Mouse (Mus musculus) CH12.LX (cell line): ENCODE measurements around the gene Tmem63b. TPM values are rescaled to one million over a fixed set of nuclear protein-coding genes. Genes with fewer than 3 reads are reported as not detected.

Source experiments
- DNase-seq: peaks from one replicate; pipeline ENCODE4 v3.0.0-alpha.2; 2013; ENCODE audit errors: extremely low read depth
- H3K27ac ChIP-seq: 2 replicates; pipeline ENCODE4 v1.5.1; 2012; ENCODE audit warnings: low read depth, mild to moderate bottlenecking, control low read depth, moderate library complexity; ENCODE audit not compliant: insufficient read depth
- H3K27me3 ChIP-seq: replicated peaks from 2 replicates; pipeline ENCODE3; 2012; ENCODE audit warnings: inconsistent platforms
- H3K36me3 ChIP-seq, 2 experiments: replicated peaks in 1 of 2; 2 replicates each; pipeline versions ENCODE3 to v1.6.1; 2012; ENCODE audit warnings: inconsistent platforms in 1 of 2, low read length in 1 of 2, mild to moderate bottlenecking in 1 of 2, mixed read lengths in 1 of 2, moderate library complexity in 1 of 2; ENCODE audit not compliant: control insufficient read depth in 1 of 2, insufficient read depth in 1 of 2
- H3K4me1 ChIP-seq, 2 experiments: 2 replicates each; pipeline ENCODE4 v1.6.1; 2012; ENCODE audit warnings: inconsistent platforms in 1 of 2, moderate library complexity in 1 of 2; ENCODE audit not compliant: insufficient read depth in 2 of 2, control insufficient read depth in 1 of 2
- H3K4me2 ChIP-seq: 2 replicates; pipeline ENCODE4 v1.6.1; 2012; ENCODE audit warnings: low read depth, mild to moderate bottlenecking, control low read depth; ENCODE audit not compliant: poor library complexity, insufficient read depth, severe bottlenecking
- H3K4me3 ChIP-seq, 3 experiments: fragments of 150-350 bp in 1 of 3; sonication (generic) in 1 of 3; replicated peaks in 1 of 3; 2 replicates each; pipeline versions ENCODE3 to v1.5.1; 2011 to 2012; ENCODE audit warnings: low read depth in 2 of 3, low read length in 2 of 3, mild to moderate bottlenecking in 2 of 3, moderate library complexity in 2 of 3, control low read depth in 1 of 3, improper control_type of control experiment in 1 of 3, inconsistent platforms in 1 of 3, mixed read lengths in 1 of 3; ENCODE audit not compliant: poor library complexity in 1 of 3
- H3K79me2 ChIP-seq: replicated peaks from 2 replicates; pipeline ENCODE4 v1.6.1; 2012; ENCODE audit warnings: mild to moderate bottlenecking, moderate library complexity; ENCODE audit not compliant: control insufficient read depth, poor library complexity, insufficient read depth, severe bottlenecking; ENCODE audit errors: extremely low read depth
- H3K9ac ChIP-seq: 2 replicates; pipeline ENCODE4 v1.6.1; 2012; ENCODE audit warnings: low read depth, mild to moderate bottlenecking, control low read depth, moderate library complexity; ENCODE audit not compliant: insufficient read depth
- H3K9me3 ChIP-seq: replicated peaks from 2 replicates; pipeline ENCODE3; 2012; ENCODE audit warnings: low read length, inconsistent platforms, mixed read lengths
- CHD1 ChIP-seq: IDR thresholded peaks from 2 replicates; pipeline ENCODE4 v1.6.1; 2012; ENCODE audit warnings: low read depth, low read length, improper control_type of control experiment, inconsistent platforms
- CTCF ChIP-seq, 2 experiments: IDR thresholded peaks in 1 of 2; conservative IDR thresholded peaks in 1 of 2; 2 replicates each; pipeline ENCODE4 v1.5.1; 2011 to 2012; ENCODE audit warnings: low read depth in 2 of 2, low read length in 2 of 2, improper control_type of control experiment in 1 of 2, inconsistent platforms in 1 of 2, mild to moderate bottlenecking in 1 of 2, moderate library complexity in 1 of 2
- E2F4 ChIP-seq: IDR thresholded peaks from 2 replicates; pipeline ENCODE4 v1.6.1; 2011; ENCODE audit warnings: low read depth, low read length, improper control_type of control experiment; ENCODE audit not compliant: insufficient replicate concordance
- ELF1 ChIP-seq: IDR thresholded peaks from 2 replicates; pipeline ENCODE4 v1.6.1; 2014; ENCODE audit warnings: low read depth, mild to moderate bottlenecking, inconsistent platforms, low read length, improper control_type of control experiment
- ETS1 ChIP-seq: conservative IDR thresholded peaks from 2 replicates; pipeline ENCODE4 v1.6.1; 2012; ENCODE audit warnings: low read depth, mild to moderate bottlenecking, inconsistent platforms, low read length, improper control_type of control experiment, moderate library complexity
- HCFC1 ChIP-seq: IDR thresholded peaks from 2 replicates; pipeline ENCODE4 v1.6.1; 2012; ENCODE audit warnings: low read depth, mild to moderate bottlenecking, inconsistent platforms, low read length, improper control_type of control experiment
- JUN ChIP-seq: IDR thresholded peaks from 2 replicates; pipeline ENCODE4 v1.6.1; 2011; ENCODE audit warnings: low read depth, mild to moderate bottlenecking, low read length, improper control_type of control experiment, moderate library complexity; ENCODE audit not compliant: insufficient read depth
- JUND ChIP-seq: conservative IDR thresholded peaks from 2 replicates; pipeline ENCODE4 v1.6.1; 2011; ENCODE audit warnings: low read depth, low read length, improper control_type of control experiment
- MAFK ChIP-seq: IDR thresholded peaks from 2 replicates; pipeline ENCODE4 v1.6.1; 2011; ENCODE audit warnings: low read length, improper control_type of control experiment; ENCODE audit not compliant: insufficient replicate concordance
- MXI1 ChIP-seq: IDR thresholded peaks from 2 replicates; pipeline ENCODE4 v1.6.1; 2011; ENCODE audit warnings: mild to moderate bottlenecking, low read depth, low read length, improper control_type of control experiment
- MYC ChIP-seq: IDR thresholded peaks from 2 replicates; pipeline ENCODE4 v1.6.1; 2011; ENCODE audit warnings: low read depth, mild to moderate bottlenecking, improper control_type of control experiment, low read length
- NELFE ChIP-seq: IDR thresholded peaks from 2 replicates; pipeline ENCODE4 v1.6.1; 2011; ENCODE audit warnings: low read depth, low read length, improper control_type of control experiment
- NRF1 ChIP-seq: IDR thresholded peaks from 2 replicates; pipeline ENCODE4 v1.6.1; 2014; ENCODE audit warnings: low read depth, mild to moderate bottlenecking, inconsistent platforms, low read length, improper control_type of control experiment, moderate library complexity
- PAX5 ChIP-seq: IDR thresholded peaks from 2 replicates; pipeline ENCODE4 v1.6.1; 2012; ENCODE audit warnings: low read length, inconsistent platforms, mixed read lengths
- POLR2AphosphoS2 ChIP-seq: IDR thresholded peaks from 2 replicates; pipeline ENCODE4 v1.6.1; 2011; ENCODE audit warnings: low read depth, low read length, improper control_type of control experiment
- RCOR1 ChIP-seq: conservative IDR thresholded peaks from 2 replicates; pipeline ENCODE4 v1.6.1; 2012; ENCODE audit warnings: low read depth, mild to moderate bottlenecking, inconsistent platforms, low read length, improper control_type of control experiment
- SIN3A ChIP-seq: IDR thresholded peaks from 2 replicates; pipeline ENCODE4 v1.6.1; 2012; ENCODE audit warnings: low read length, improper control_type of control experiment, inconsistent platforms
- SMC3 ChIP-seq: IDR thresholded peaks from 2 replicates; pipeline ENCODE4 v1.6.1; 2011; ENCODE audit warnings: low read depth, low read length, improper control_type of control experiment
- TCF12 ChIP-seq: IDR thresholded peaks from 2 replicates; pipeline ENCODE4 v1.6.1; 2014; ENCODE audit warnings: low read depth, mild to moderate bottlenecking, inconsistent platforms, low read length, improper control_type of control experiment
- UBTF ChIP-seq: IDR thresholded peaks from 2 replicates; pipeline ENCODE4 v1.6.1; 2012; ENCODE audit warnings: low read depth, mild to moderate bottlenecking, inconsistent platforms, low read length, improper control_type of control experiment, moderate library complexity
- USF1 ChIP-seq: IDR thresholded peaks from 2 replicates; pipeline ENCODE4 v1.6.1; 2014; ENCODE audit warnings: low read depth, mild to moderate bottlenecking, inconsistent platforms, low read length, improper control_type of control experiment
- USF2 ChIP-seq: conservative IDR thresholded peaks from 2 replicates; pipeline ENCODE4 v1.6.1; 2011; ENCODE audit warnings: low read depth, low read length, improper control_type of control experiment
- ZC3H11A ChIP-seq: IDR thresholded peaks from 2 replicates; pipeline ENCODE4 v1.6.1; 2012; ENCODE audit warnings: low read depth, mild to moderate bottlenecking, inconsistent platforms, low read length, improper control_type of control experiment
- ZKSCAN1 ChIP-seq: IDR thresholded peaks from 2 replicates; pipeline ENCODE4 v1.6.1; 2012; ENCODE audit warnings: low read depth, inconsistent platforms, low read length, improper control_type of control experiment, borderline replicate concordance
- ZNF384 ChIP-seq: IDR thresholded peaks from 2 replicates; pipeline ENCODE4 v1.6.1; 2012; ENCODE audit warnings: low read depth, low read length, improper control_type of control experiment, inconsistent platforms
- dilution Hi-C: fragments of 300-500 bp; cut with MboI; formaldehyde crosslinking; loops from 2 replicates; pipeline ENCODE4 v1.14.3; 2020; ENCODE audit warnings: low sequenced_read_pairs; ENCODE audit not compliant: extremely low pct_unique_long_range_greater_than_20kb, extremely low pct_ligation_motif_present
- in situ Hi-C: fragments of 300-500 bp; cut with MboI; formaldehyde crosslinking; loops from 3 replicates; pipeline ENCODE4 v1.14.3; 2019; ENCODE audit warnings: low sequenced_read_pairs, low pct_ligation_motif_present, low pct_unique_long_range_greater_than_20kb, mixed read lengths
- polyA plus RNA-seq: library from polyadenylated mRNA; unstranded; fragments of >175 nt; gene quantifications from 2 replicates; pipeline ENCODE4 v1.2.1, GENCODE M21; 2012; ENCODE audit warnings: low read depth; ENCODE audit not compliant: insufficient read length
- total RNA-seq, 2 experiments: library from RNA; depleted of rRNA; stranded (reverse); fragments of 300-350 nt in 1 of 2; fragments of >200 nt in 1 of 2; gene quantifications; 2 replicates each; pipeline ENCODE4 v1.2.3; 2012 to 2014

The Tmem63b gene
- total and polyA plus RNA-seq, 3 experiments, result 3.5 to 10.3 (median 6.3) TPM

DNA sequence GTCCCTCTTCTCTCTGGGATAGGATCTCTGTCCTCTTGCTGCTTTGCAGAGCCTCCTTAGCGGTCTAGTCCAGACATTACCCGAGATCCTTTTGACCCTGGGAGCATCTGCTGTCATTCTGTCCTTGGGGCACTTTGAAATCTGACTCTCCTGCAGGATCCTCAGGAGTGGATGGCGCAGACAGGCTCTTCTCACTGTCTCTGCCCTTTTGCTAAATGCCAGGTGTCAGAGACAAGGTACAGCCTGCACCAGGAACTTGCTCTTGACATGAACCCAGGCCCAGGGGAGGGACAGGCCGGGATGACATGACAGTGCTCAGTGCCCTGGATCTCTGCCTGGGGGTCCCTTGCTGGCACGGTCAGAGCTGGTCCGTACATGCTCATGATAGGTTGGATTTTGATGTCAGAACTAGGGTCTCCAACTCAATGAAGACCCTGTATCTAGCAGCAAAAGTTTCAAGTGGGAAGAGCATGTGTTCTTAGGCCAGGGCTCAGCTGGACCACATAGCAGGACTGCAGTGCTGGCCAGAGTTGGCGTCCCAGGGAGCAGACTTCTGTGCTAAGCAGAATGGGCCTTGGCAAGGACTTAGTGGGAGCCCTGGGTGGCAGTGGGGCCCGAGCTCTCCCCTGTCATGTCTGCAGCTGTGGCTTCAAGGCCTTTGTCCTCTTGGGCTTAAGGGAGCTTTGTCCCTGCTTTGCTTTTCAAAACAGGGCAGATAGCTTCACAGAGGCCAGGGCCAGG, 41.4 kb upstream of the Tmem63b start:
- Histone ChIP-seq H3K9ac (no peak overlapping the region), H3K36me3 (no peaks in the 10 kb centered on the region), H3K4me2 (no peak overlapping the region), H3K4me1 (peaks cover 0 to 11% of the 10 kb centered on the region in 2 experiments; a peak in 2 of 4 replicates), H3K4me3 (no peak overlapping the region), H3K79me2 (no peaks in the 10 kb centered on the region), H3K27me3 (peaks cover 62% of the 10 kb centered on the region), H3K9me3 (no peaks in the 10 kb centered on the region), H3K27ac (no peak overlapping the region)
- in situ Hi-C loops (no loop called here), dilution Hi-C loops (no loop called here)
- no peak for DNase-seq
- TF ChIP-seq MAFK (no peak), HCFC1 (no peak), MXI1 (no peak), RCOR1 (no peak), CHD1 (no peak), TCF12 (no peak), E2F4 (no peak), ZKSCAN1 (no peak), CTCF (conservative IDR thresholded peaks at IDR 0.05 in 1 of 2, IDR thresholded peaks at IDR 0.05 in 1 of 2; ENCODE audit: low read depth in 2 of 2, low read length in 2 of 2) (no peak), JUN (no peak), JUND (no peak), PAX5 (no peak), MYC (no peak), ETS1 (no peak), UBTF (no peak), SIN3A (no peak), USF2 (no peak), NELFE (no peak), USF1 (no peak), ZNF384 (no peak)

DNA sequence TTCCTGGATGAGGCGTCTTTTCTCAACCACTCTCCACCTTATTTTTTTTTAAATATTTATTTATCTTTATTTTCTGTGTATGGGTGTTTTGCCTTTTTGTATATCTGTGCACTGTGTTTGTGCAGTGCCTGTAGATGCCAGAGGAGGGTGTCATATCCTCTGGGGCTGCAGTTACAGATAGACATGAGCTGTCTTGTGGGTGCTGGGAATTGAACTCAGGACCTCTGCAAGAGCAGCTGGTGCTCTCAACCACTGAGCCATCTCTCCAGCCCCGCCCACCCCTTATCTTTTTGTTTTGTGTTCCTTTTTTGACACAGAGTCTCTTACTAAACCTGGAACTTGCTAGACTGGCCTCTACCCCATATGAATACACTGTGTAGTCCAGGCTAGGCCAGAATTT, 40.8 kb upstream of the Tmem63b start:
- Histone ChIP-seq H3K27ac (no peak overlapping the region), H3K4me3 (no peak overlapping the region), H3K79me2 (no peaks in the 10 kb centered on the region), H3K27me3 (peaks cover 58% of the 10 kb centered on the region), H3K4me1 (peaks cover 0 to 11% of the 10 kb centered on the region in 2 experiments; a peak in 2 of 4 replicates), H3K9me3 (no peaks in the 10 kb centered on the region), H3K9ac (no peak overlapping the region), H3K36me3 (no peaks in the 10 kb centered on the region), H3K4me2 (no peak overlapping the region)
- DNase-seq, result no peak
- dilution Hi-C loops, result no loop called here
- no peak for TF ChIP-seq ETS1
- no peak for TF ChIP-seq ZC3H11A
- no peak for TF ChIP-seq TCF12
- no peak for TF ChIP-seq ELF1
- TF ChIP-seq JUN, result no peak
- no peak for TF ChIP-seq POLR2AphosphoS2
- TF ChIP-seq SMC3, result no peak
- TF ChIP-seq NRF1, result no peak
- no peak for TF ChIP-seq UBTF
- no peak for TF ChIP-seq JUND
- in situ Hi-C loops, result no loop called here
